Mouse (Mus musculus): ENCODE measurements at regions not wholly inside any gene's neighbourhood (a gene's known extent, or its start where the extent isn't known, plus 50 kb on each side); places are given as distances from the start of the nearest gene placed in this dataset.

- no peak for ATAC-seq
- Histone ChIP-seq H3K4me2 (replicated peaks; ENCODE audit: low read depth) (no peak overlapping the region), H3K27me3 (replicated peaks; ENCODE audit: control insufficient read depth, insufficient read depth, low read length) (no peaks in the 10 kb centered on the region), H3K36me3 (ENCODE audit: control insufficient read depth, insufficient read depth) (no peaks in the 10 kb centered on the region), H3K9me3 (ENCODE audit: control insufficient read depth) (no peaks in the 10 kb centered on the region), H3K27ac (ENCODE audit: low read depth, low read length) (no peak overlapping the region), H3K4me1 (replicated peaks; ENCODE audit: control insufficient read depth, insufficient read depth, low read length) (no peaks in the 10 kb centered on the region), H3K9ac (ENCODE audit: low read depth, low read length) (no peak overlapping the region), H3K4me3 (ENCODE audit: low read depth, low read length) (no peak overlapping the region)
- WGBS, result 75% methylated on average over 2 of the region's 2 CpGs
- TF ChIP-seq CTCF (IDR thresholded peaks at IDR 0.05; ENCODE audit: low read depth), result no peak
Observed at GRCm38 (mm10) chr1:150160314-150160713, 60.5 kb downstream of the Ptgs2 start.

GRCm38 (mm10) chr1:150164890-150165596 lies 65.2 kb downstream of the Ptgs2 start:
- 0 out of 2 replicates have a peak, but pooled peaks have one; percentile 8 for TF ChIP-seq CTCF (IDR thresholded peaks at IDR 0.05; ENCODE audit: low read depth)
- no peaks in the 10 kb centered on the region for H3K36me3 ChIP-seq (ENCODE audit: control insufficient read depth, insufficient read depth)
- H3K27ac ChIP-seq (ENCODE audit: low read depth, low read length), result no peak overlapping the region
- peak overlapping the region; percentile 22 for H3K4me2 ChIP-seq (replicated peaks; ENCODE audit: low read depth)
- no peak for ATAC-seq
- no peaks in the 10 kb centered on the region for H3K27me3 ChIP-seq (replicated peaks; ENCODE audit: control insufficient read depth, insufficient read depth, low read length)
- H3K9me3 ChIP-seq (ENCODE audit: control insufficient read depth), result no peaks in the 10 kb centered on the region
- no peak overlapping the region for H3K9ac ChIP-seq (ENCODE audit: low read depth, low read length)
- no peak overlapping the region for H3K4me3 ChIP-seq (ENCODE audit: low read depth, low read length)
- WGBS, result 49% methylated on average over 17 of the region's 17 CpGs
- no peaks in the 10 kb centered on the region for H3K4me1 ChIP-seq (replicated peaks; ENCODE audit: control insufficient read depth, insufficient read depth, low read length)

- no peak for ATAC-seq
- no peak overlapping the region for H3K4me2 ChIP-seq (replicated peaks; ENCODE audit: low read depth)
- H3K4me3 ChIP-seq (ENCODE audit: low read depth, low read length), result no peak overlapping the region
- no peaks in the 10 kb centered on the region for H3K27me3 ChIP-seq (replicated peaks; ENCODE audit: control insufficient read depth, insufficient read depth, low read length)
- WGBS, result 73% methylated on average over 7 of the region's 7 CpGs
- no peak overlapping the region for H3K27ac ChIP-seq (ENCODE audit: low read depth, low read length)
- TF ChIP-seq CTCF (IDR thresholded peaks at IDR 0.05; ENCODE audit: low read depth), result no peak
- no peaks in the 10 kb centered on the region for H3K36me3 ChIP-seq (ENCODE audit: control insufficient read depth, insufficient read depth)
- H3K9ac ChIP-seq (ENCODE audit: low read depth, low read length), result no peak overlapping the region
- H3K9me3 ChIP-seq (ENCODE audit: control insufficient read depth), result no peaks in the 10 kb centered on the region
- H3K4me1 ChIP-seq (replicated peaks; ENCODE audit: control insufficient read depth, insufficient read depth, low read length), result no peaks in the 10 kb centered on the region
Observed at GRCm38 (mm10) chr1:150165597-150165973, 65.8 kb downstream of the Ptgs2 start.

- no peak for ATAC-seq
- H3K4me2 ChIP-seq (replicated peaks; ENCODE audit: low read depth), result no peak overlapping the region
- H3K36me3 ChIP-seq (ENCODE audit: control insufficient read depth, insufficient read depth), result no peaks in the 10 kb centered on the region
- no peaks in the 10 kb centered on the region for H3K4me1 ChIP-seq (replicated peaks; ENCODE audit: control insufficient read depth, insufficient read depth, low read length)
- H3K9ac ChIP-seq (ENCODE audit: low read depth, low read length), result no peak overlapping the region
- TF ChIP-seq CTCF (IDR thresholded peaks at IDR 0.05; ENCODE audit: low read depth), result no peak
- H3K9me3 ChIP-seq (ENCODE audit: control insufficient read depth), result no peaks in the 10 kb centered on the region
- no peak overlapping the region for H3K4me3 ChIP-seq (ENCODE audit: low read depth, low read length)
- H3K27me3 ChIP-seq (replicated peaks; ENCODE audit: control insufficient read depth, insufficient read depth, low read length), result no peaks in the 10 kb centered on the region
- H3K27ac ChIP-seq (ENCODE audit: low read depth, low read length), result no peak overlapping the region
Observed at GRCm38 (mm10) chr1:150167172-150167571, 67.3 kb downstream of the Ptgs2 start.

GRCm38 (mm10) chr1:150174204-150174603 lies 74.4 kb downstream of the Ptgs2 start:
- 74% methylated on average over 3 of the region's 3 CpGs for WGBS
- Histone ChIP-seq H3K27me3 (replicated peaks; ENCODE audit: control insufficient read depth, insufficient read depth, low read length) (no peaks in the 10 kb centered on the region), H3K27ac (ENCODE audit: low read depth, low read length) (no peak overlapping the region), H3K36me3 (ENCODE audit: control insufficient read depth, insufficient read depth) (no peaks in the 10 kb centered on the region), H3K4me1 (replicated peaks; ENCODE audit: control insufficient read depth, insufficient read depth, low read length) (no peaks in the 10 kb centered on the region), H3K4me2 (replicated peaks; ENCODE audit: low read depth) (no peak overlapping the region), H3K9me3 (ENCODE audit: control insufficient read depth) (no peaks in the 10 kb centered on the region), H3K4me3 (ENCODE audit: low read depth, low read length) (no peak overlapping the region), H3K9ac (ENCODE audit: low read depth, low read length) (no peak overlapping the region)
- ATAC-seq, result no peak
- TF ChIP-seq CTCF (IDR thresholded peaks at IDR 0.05; ENCODE audit: low read depth), result no peak

GRCm38 (mm10) chr1:150177029-150177740 lies 77.4 kb downstream of the Ptgs2 start:
- Histone ChIP-seq H3K9ac (ENCODE audit: low read depth, low read length) (no peak overlapping the region), H3K4me1 (replicated peaks; ENCODE audit: control insufficient read depth, insufficient read depth, low read length) (no peaks in the 10 kb centered on the region), H3K27ac (ENCODE audit: low read depth, low read length) (no peak overlapping the region), H3K4me3 (ENCODE audit: low read depth, low read length) (no peak overlapping the region), H3K4me2 (replicated peaks; ENCODE audit: low read depth) (no peak overlapping the region), H3K9me3 (ENCODE audit: control insufficient read depth) (no peaks in the 10 kb centered on the region), H3K36me3 (ENCODE audit: control insufficient read depth, insufficient read depth) (no peaks in the 10 kb centered on the region), H3K27me3 (replicated peaks; ENCODE audit: control insufficient read depth, insufficient read depth, low read length) (no peaks in the 10 kb centered on the region)
- WGBS, result 73% methylated on average over 1 of the region's 1 CpGs
- TF ChIP-seq CTCF (IDR thresholded peaks at IDR 0.05; ENCODE audit: low read depth), result no peak
- ATAC-seq, result no peak

All from intestine, postnatal 0 days (tissue).